Mouse (Mus musculus) left cerebral cortex, adult 18-20 months (tissue): ENCODE data around the gene Gcn1l1. TPM values are rescaled to one million over a fixed set of nuclear protein-coding genes. Genes with fewer than 3 reads are reported as not detected.
A peak's percentile ranks its signal among the peaks of the same experiment; 100 is the strongest.

Source experiments
- DNase-seq, 2 experiments: peaks; one replicate each; pipeline ENCODE4 v3.0.0; 2021 to 2022; ENCODE audit warnings: low spot score in 2 of 2, mixed read lengths in 1 of 2
- total RNA-seq, 2 experiments: library from RNA; stranded (reverse); gene quantifications; 2 replicates each; pipeline ENCODE4 v1.2.3; 2021

Gene Gcn1l1
- total RNA-seq, 2 experiments from 2014 or later, result 62.0 to 66.4 TPM

- no peak for DNase-seq
These were observed 26.5 kb downstream of the Gcn1l1 start for GRCm38 (mm10) chr5:115591506-115591905.

GRCm38 (mm10) chr5:115603561-115603960 is 38.5 kb downstream of the Gcn1l1 start:
- no peak for DNase-seq

- DNase-seq, result no peak
These were observed 46.5 kb downstream of the Gcn1l1 start for GRCm38 (mm10) chr5:115611566-115611965.

- DNase-seq, result peak in 1 of 2 experiments; percentile 64
These were observed 48.3 kb downstream of the Gcn1l1 start for GRCm38 (mm10) chr5:115613332-115613731.

GRCm38 (mm10) chr5:115614948-115615347 is 49.9 kb downstream of the Gcn1l1 start:
- no peak for DNase-seq

- no peak for DNase-seq
These were observed 54.6 kb downstream of the Gcn1l1 start for GRCm38 (mm10) chr5:115619690-115620089.

GRCm38 (mm10) chr5:115622686-115623085 is 57.6 kb downstream of the Gcn1l1 start:
- no peak for DNase-seq

- DNase-seq, result peak; percentile 43 to 67
These were observed 58.8 kb downstream of the Gcn1l1 start for GRCm38 (mm10) chr5:115623694-115624440.

GRCm38 (mm10) chr5:115626237-115626886 is 61.3 kb downstream of the Gcn1l1 start:
- DNase-seq, result no peak

GRCm38 (mm10) chr5:115628083-115628482 is 63.0 kb downstream of the Gcn1l1 start:
- DNase-seq, result no peak

GRCm38 (mm10) chr5:115629672-115630071 is 64.6 kb downstream of the Gcn1l1 start:
- no peak for DNase-seq

- no peak for DNase-seq
These were observed 65.2 kb downstream of the Gcn1l1 start for GRCm38 (mm10) chr5:115630291-115630690.

GRCm38 (mm10) chr5:115631505-115632357 is 66.7 kb downstream of the Gcn1l1 start, which contains the start of gene Rab35:
Rab35 (plus strand) TSS chr5:115631908.
- DNase-seq, result peak; percentile 90 to 93

- no peak for DNase-seq
These were observed 67.3 kb downstream of the Gcn1l1 start for GRCm38 (mm10) chr5:115632358-115632714.

GRCm38 (mm10) chr5:115633060-115633459 is 68.0 kb downstream of the Gcn1l1 start:
- no peak for DNase-seq

- DNase-seq, result no peak
These were observed 69.0 kb downstream of the Gcn1l1 start for GRCm38 (mm10) chr5:115634046-115634445.

GRCm38 (mm10) chr5:115635536-115635935 is 70.5 kb downstream of the Gcn1l1 start:
- DNase-seq, result no peak

- DNase-seq, result no peak
These were observed 79.1 kb downstream of the Gcn1l1 start for GRCm38 (mm10) chr5:115644192-115644591.

GRCm38 (mm10) chr5:115648876-115649275 is 83.8 kb downstream of the Gcn1l1 start:
- DNase-seq, result no peak

- no peak for DNase-seq
These were observed 84.6 kb downstream of the Gcn1l1 start for GRCm38 (mm10) chr5:115649699-115650098.

- no peak for DNase-seq
These were observed 85.8 kb downstream of the Gcn1l1 start for GRCm38 (mm10) chr5:115650885-115651284.

GRCm38 (mm10) chr5:115651821-115652220 is 86.8 kb downstream of the Gcn1l1 start:
- no peak for DNase-seq
